Mouse (Mus musculus) forebrain, embryonic 12.5 days (tissue): Measurements from ENCODE around the gene Meox1. TPM values are rescaled to one million over a fixed set of nuclear protein-coding genes. Genes with fewer than 3 reads are reported as not detected.
A peak's percentile ranks its signal among the peaks of the same experiment; 100 is the strongest.

ENCODE experiments used
- ATAC-seq: fragments of 200-750 bp; cut with Nextera tagmentation; 2 replicates; pipeline ENCODE4 v1.8.0; 2017; ENCODE audit warnings: moderate TSS enrichment; ENCODE audit not compliant: low FRiP score
- H3K27ac ChIP-seq: fragments of 300-500 bp; sonication (generic); 2 replicates; pipeline ENCODE4 v1.5.1; 2016; ENCODE audit warnings: mild to moderate bottlenecking
- H3K27me3 ChIP-seq: fragments of 300-500 bp; sonication (generic); 2 replicates; pipeline ENCODE4 v1.6.1; 2016; ENCODE audit warnings: mild to moderate bottlenecking
- H3K36me3 ChIP-seq: fragments of 300-500 bp; sonication (generic); replicated peaks from 2 replicates; pipeline ENCODE4 v1.6.1; 2016; ENCODE audit warnings: mild to moderate bottlenecking
- H3K4me1 ChIP-seq: fragments of 300-500 bp; sonication (generic); 2 replicates; pipeline ENCODE4 v1.6.1; 2016
- H3K4me2 ChIP-seq: fragments of 300-500 bp; sonication (generic); 2 replicates; pipeline ENCODE4 v1.6.1; 2016; ENCODE audit warnings: mild to moderate bottlenecking, moderate library complexity
- H3K4me3 ChIP-seq: fragments of 300-500 bp; sonication (generic); replicated peaks from 2 replicates; pipeline ENCODE4 v1.5.1; 2016; ENCODE audit warnings: mild to moderate bottlenecking
- H3K9ac ChIP-seq: fragments of 300-500 bp; sonication (generic); 2 replicates; pipeline ENCODE4 v1.6.1; 2016; ENCODE audit warnings: mild to moderate bottlenecking
- H3K9me3 ChIP-seq: fragments of 300-500 bp; sonication (generic); 2 replicates; pipeline ENCODE4 v1.6.1; 2016
- WGBS: fragments of 180-500 bp; shearing (Covaris S2); methylation state at CpG from one replicate; pipeline ENCODE4 v1.1.7; 2016; 5-methylcytosine and 5-hydroxymethylcytosine counted together
- polyA plus RNA-seq: library from polyadenylated mRNA; unstranded; fragments of >200 nt; fragmentation: Nextera tagmentation; extraction: Ambion mirVana; gene quantifications from 2 replicates; pipeline ENCODE4 v1.2.1, GENCODE M21; 2016

The Meox1 gene
- polyA plus RNA-seq = 0.17 and 0.60 TPM in 2 replicates

DNA sequence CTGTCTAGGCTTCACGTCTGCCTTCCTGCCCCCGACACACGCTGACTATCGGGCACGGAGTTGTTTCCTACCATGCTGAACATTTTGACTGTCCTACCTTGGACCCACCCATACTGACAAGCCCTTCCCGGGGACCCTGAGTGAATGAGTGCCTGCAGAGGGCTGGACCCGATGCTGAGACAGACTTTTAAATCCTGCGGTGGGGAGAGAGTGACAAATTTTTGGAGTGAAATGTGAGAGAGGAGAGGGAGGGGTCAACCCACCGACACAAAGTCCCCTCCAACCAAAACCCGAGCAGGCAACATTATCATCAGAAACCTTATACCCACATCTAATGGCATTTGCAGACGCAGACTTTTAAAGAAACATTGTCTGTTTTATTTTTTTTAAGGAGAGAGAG lies at the start of gene Meox1:
Meox1 (minus strand) TSS at position 171 of the 400 bp plus-strand sequence.
- peaks cover 18% of the 10 kb centered on the region for H3K4me1 ChIP-seq
- WGBS = 42% methylated on average over 11 of the region's 11 CpGs

DNA sequence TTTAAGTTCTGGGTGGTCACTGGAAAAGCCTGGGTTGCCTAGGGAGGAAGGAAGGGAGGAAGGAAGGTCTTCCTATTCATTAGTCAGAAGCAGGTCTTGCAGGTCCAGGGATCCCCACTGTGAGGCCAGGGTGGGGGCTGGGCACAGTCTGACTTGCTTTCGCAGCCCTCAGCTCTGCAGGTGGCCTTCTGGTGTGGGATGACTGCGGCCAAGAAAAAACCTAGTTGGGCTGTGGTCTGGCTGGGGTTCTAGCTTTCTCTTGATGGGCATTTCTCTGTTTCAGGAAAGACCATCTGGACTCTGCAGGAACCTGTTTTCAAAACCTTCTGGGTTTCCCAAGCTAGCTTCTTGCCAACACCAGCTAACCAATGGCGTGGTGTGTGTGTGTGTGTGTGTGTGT lies 48.9 kb upstream of the Meox1 start:
- Histone ChIP-seq H3K27me3 (peaks cover 21% of the 10 kb centered on the region), H3K27ac (no peak overlapping the region), H3K4me3 (no peak overlapping the region), H3K9ac (no peak overlapping the region), H3K36me3 (no peaks in the 10 kb centered on the region), H3K9me3 (no peaks in the 10 kb centered on the region), H3K4me1 (peaks cover 6% of the 10 kb centered on the region; the same call in 1 of the 2 replicates), H3K4me2 (no peak overlapping the region)
- 37% methylated on average over 3 of the region's 3 CpGs for WGBS
- no peak for ATAC-seq

More for the DNA sequence above, at the start of gene Meox1:
- no peak for ATAC-seq
- Histone ChIP-seq H3K36me3 (no peaks in the 10 kb centered on the region), H3K4me3 (no peak within 1 kb of the TSS), H3K9me3 (no peaks in the 10 kb centered on the region), H3K4me2 (no peak within 1 kb of the TSS), H3K27ac (no peak within 1 kb of the TSS), H3K27me3 (peaks cover 48% of the 10 kb centered on the region), H3K9ac (no peak within 1 kb of the TSS)

GRCm38 (mm10) chr11:101937108-101937507 lies 42.9 kb upstream of the Meox1 start:
- Histone ChIP-seq H3K9me3 (no peaks in the 10 kb centered on the region), H3K9ac (peak overlapping the region; percentile 55), H3K27ac (0 out of 2 replicates have a peak overlapping the region, but pooled peaks have one; percentile 5), H3K4me3 (peak overlapping the region; percentile 41), H3K4me1 (peaks cover 13% of the 10 kb centered on the region), H3K36me3 (no peaks in the 10 kb centered on the region), H3K27me3 (peaks cover 51% of the 10 kb centered on the region), H3K4me2 (peak overlapping the region; percentile 68)
- no peak for ATAC-seq
- WGBS = under 1% methylated on average over 32 of the region's 32 CpGs

- Histone ChIP-seq H3K9me3 (no peaks in the 10 kb centered on the region), H3K36me3 (no peaks in the 10 kb centered on the region), H3K9ac (no peak overlapping the region), H3K4me2 (peak overlapping the region; percentile 68), H3K27me3 (peaks cover 53% of the 10 kb centered on the region), H3K4me3 (no peak overlapping the region), H3K4me1 (peaks cover 13% of the 10 kb centered on the region), H3K27ac (no peak overlapping the region)
- no peak for ATAC-seq
- 30% methylated on average over 7 of the region's 7 CpGs for WGBS
Observed at GRCm38 (mm10) chr11:101936421-101936820, 42.2 kb upstream of the Meox1 start.

GRCm38 (mm10) chr11:101935743-101936142 lies 41.6 kb upstream of the Meox1 start:
- WGBS = 94% methylated on average over 3 of the region's 3 CpGs
- ATAC-seq = no peak
- H3K36me3 ChIP-seq = no peaks in the 10 kb centered on the region
- H3K27me3 ChIP-seq = peaks cover 50% of the 10 kb centered on the region
- H3K4me2 ChIP-seq = no peak overlapping the region
- H3K4me3 ChIP-seq = no peak overlapping the region
- no peak overlapping the region for H3K27ac ChIP-seq
- H3K9ac ChIP-seq = no peak overlapping the region
- peaks cover 13% of the 10 kb centered on the region for H3K4me1 ChIP-seq
- no peaks in the 10 kb centered on the region for H3K9me3 ChIP-seq

GRCm38 (mm10) chr11:101931978-101932377 lies 37.8 kb upstream of the Meox1 start:
- no peak for ATAC-seq
- no peak overlapping the region for H3K27ac ChIP-seq
- WGBS = 56% methylated on average over 4 of the region's 4 CpGs

GRCm38 (mm10) chr11:101928030-101928762 lies 34.0 kb upstream of the Meox1 start:
- no peak overlapping the region for H3K4me3 ChIP-seq
- H3K36me3 ChIP-seq = no peaks in the 10 kb centered on the region
- H3K4me1 ChIP-seq = peaks cover 11% of the 10 kb centered on the region
- H3K9ac ChIP-seq = no peak overlapping the region
- ATAC-seq = no peak
- no peak overlapping the region for H3K27ac ChIP-seq
- no peaks in the 10 kb centered on the region for H3K9me3 ChIP-seq
- no peak overlapping the region for H3K4me2 ChIP-seq
- H3K27me3 ChIP-seq = peaks cover 11% of the 10 kb centered on the region; the same call in 1 of the 2 replicates
- 43% methylated on average over 25 of the region's 25 CpGs for WGBS

More at GRCm38 (mm10) chr11:101931978-101932377, 37.8 kb upstream of the Meox1 start:
- no peak overlapping the region for H3K9ac ChIP-seq
- H3K27me3 ChIP-seq = peaks cover 26% of the 10 kb centered on the region
- H3K36me3 ChIP-seq = no peaks in the 10 kb centered on the region
- H3K9me3 ChIP-seq = no peaks in the 10 kb centered on the region
- H3K4me2 ChIP-seq = no peak overlapping the region
- no peak overlapping the region for H3K4me3 ChIP-seq
- peaks cover 10% of the 10 kb centered on the region for H3K4me1 ChIP-seq

DNA sequence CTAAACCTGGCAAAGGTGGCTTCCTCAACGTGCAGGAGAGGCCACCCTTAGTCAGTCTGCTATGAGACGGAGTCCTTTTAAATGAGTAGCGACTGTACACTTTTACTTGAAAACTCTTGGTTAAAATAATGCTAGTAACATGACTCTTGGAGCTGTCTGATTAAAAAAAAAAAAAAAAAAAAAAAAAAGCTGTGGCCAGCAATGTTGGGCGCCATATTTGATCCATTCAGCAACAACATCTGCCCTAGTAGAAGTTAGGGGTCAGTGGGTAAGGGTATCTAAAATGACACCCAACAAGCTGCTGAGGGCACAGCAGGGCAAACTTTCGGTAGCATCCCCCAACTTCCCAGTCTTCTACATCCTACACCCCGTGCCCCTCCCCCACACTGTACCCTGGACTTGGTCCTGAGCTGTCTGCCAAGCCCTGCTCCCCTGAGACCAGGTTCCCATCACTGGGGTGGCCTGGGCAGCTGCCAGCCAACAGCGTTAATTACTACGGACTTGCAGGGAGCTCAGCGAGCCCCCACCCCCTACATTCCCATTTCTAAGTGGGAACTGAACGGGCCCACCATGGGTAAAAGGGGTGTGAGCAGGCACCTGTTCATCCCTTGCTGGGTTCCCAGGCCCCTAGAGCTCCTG lies 32.9 kb upstream of the Meox1 start:
- Histone ChIP-seq H3K36me3 (no peaks in the 10 kb centered on the region), H3K9ac (no peak overlapping the region), H3K4me2 (no peak overlapping the region), H3K4me1 (peaks cover 11% of the 10 kb centered on the region; the same call in 1 of the 2 replicates), H3K27me3 (peaks cover 9% of the 10 kb centered on the region; the same call in 1 of the 2 replicates), H3K27ac (no peak overlapping the region), H3K9me3 (no peaks in the 10 kb centered on the region), H3K4me3 (no peak overlapping the region)
- no peak for ATAC-seq
- WGBS = 81% methylated on average over 10 of the region's 10 CpGs

- no peaks in the 10 kb centered on the region for H3K36me3 ChIP-seq
- peaks cover 14% of the 10 kb centered on the region; the same call in 1 of the 2 replicates for H3K27me3 ChIP-seq
- H3K4me1 ChIP-seq = peaks cover 11% of the 10 kb centered on the region; the same call in 1 of the 2 replicates
- H3K4me3 ChIP-seq = no peak overlapping the region
- ATAC-seq = no peak
- no peaks in the 10 kb centered on the region for H3K9me3 ChIP-seq
- no peak overlapping the region for H3K4me2 ChIP-seq
- H3K9ac ChIP-seq = no peak overlapping the region
- 74% methylated on average over 6 of the region's 6 CpGs for WGBS
- H3K27ac ChIP-seq = no peak overlapping the region
Observed at GRCm38 (mm10) chr11:101925636-101926035, 31.5 kb upstream of the Meox1 start.

GRCm38 (mm10) chr11:101924441-101924976 lies 30.3 kb upstream of the Meox1 start:
- peaks cover 16% of the 10 kb centered on the region; the same call in 1 of the 2 replicates for H3K27me3 ChIP-seq
- no peak overlapping the region for H3K9ac ChIP-seq
- ATAC-seq = no peak
- peaks cover 11% of the 10 kb centered on the region; the same call in 1 of the 2 replicates for H3K4me1 ChIP-seq
- H3K27ac ChIP-seq = no peak overlapping the region
- H3K36me3 ChIP-seq = no peaks in the 10 kb centered on the region
- 80% methylated on average over 16 of the region's 19 CpGs for WGBS
- no peak overlapping the region for H3K4me2 ChIP-seq
- H3K9me3 ChIP-seq = no peaks in the 10 kb centered on the region
- H3K4me3 ChIP-seq = no peak overlapping the region

- H3K9me3 ChIP-seq = no peaks in the 10 kb centered on the region
- H3K4me2 ChIP-seq = no peak overlapping the region
- peaks cover 21% of the 10 kb centered on the region for H3K27me3 ChIP-seq
- no peak overlapping the region for H3K4me3 ChIP-seq
- 80% methylated on average over 6 of the region's 6 CpGs for WGBS
- H3K4me1 ChIP-seq = peaks cover 11% of the 10 kb centered on the region; the same call in 1 of the 2 replicates
- H3K27ac ChIP-seq = no peak overlapping the region
- H3K9ac ChIP-seq = no peak overlapping the region
- no peaks in the 10 kb centered on the region for H3K36me3 ChIP-seq
- ATAC-seq = no peak
Observed at GRCm38 (mm10) chr11:101923988-101924387, 29.8 kb upstream of the Meox1 start.

- Histone ChIP-seq H3K9me3 (no peaks in the 10 kb centered on the region), H3K9ac (no peak overlapping the region), H3K4me3 (no peak overlapping the region), H3K4me2 (no peak overlapping the region), H3K27ac (no peak overlapping the region), H3K27me3 (peaks cover 47% of the 10 kb centered on the region), H3K4me1 (peaks cover 4% of the 10 kb centered on the region; the same call in 1 of the 2 replicates), H3K36me3 (no peaks in the 10 kb centered on the region)
- no peak for ATAC-seq
- 87% methylated on average over 12 of the region's 12 CpGs for WGBS
Observed at GRCm38 (mm10) chr11:101921361-101921952, 27.3 kb upstream of the Meox1 start.
